Mouse (Mus musculus): ENCODE measurements around the gene Rps21. TPM values are rescaled to one million over a fixed set of nuclear protein-coding genes. Genes with fewer than 3 reads are reported as not detected.

Rps21 gene
- polyA plus RNA-seq, 1 experiment from 2014 or later: 349 TPM

DNA sequence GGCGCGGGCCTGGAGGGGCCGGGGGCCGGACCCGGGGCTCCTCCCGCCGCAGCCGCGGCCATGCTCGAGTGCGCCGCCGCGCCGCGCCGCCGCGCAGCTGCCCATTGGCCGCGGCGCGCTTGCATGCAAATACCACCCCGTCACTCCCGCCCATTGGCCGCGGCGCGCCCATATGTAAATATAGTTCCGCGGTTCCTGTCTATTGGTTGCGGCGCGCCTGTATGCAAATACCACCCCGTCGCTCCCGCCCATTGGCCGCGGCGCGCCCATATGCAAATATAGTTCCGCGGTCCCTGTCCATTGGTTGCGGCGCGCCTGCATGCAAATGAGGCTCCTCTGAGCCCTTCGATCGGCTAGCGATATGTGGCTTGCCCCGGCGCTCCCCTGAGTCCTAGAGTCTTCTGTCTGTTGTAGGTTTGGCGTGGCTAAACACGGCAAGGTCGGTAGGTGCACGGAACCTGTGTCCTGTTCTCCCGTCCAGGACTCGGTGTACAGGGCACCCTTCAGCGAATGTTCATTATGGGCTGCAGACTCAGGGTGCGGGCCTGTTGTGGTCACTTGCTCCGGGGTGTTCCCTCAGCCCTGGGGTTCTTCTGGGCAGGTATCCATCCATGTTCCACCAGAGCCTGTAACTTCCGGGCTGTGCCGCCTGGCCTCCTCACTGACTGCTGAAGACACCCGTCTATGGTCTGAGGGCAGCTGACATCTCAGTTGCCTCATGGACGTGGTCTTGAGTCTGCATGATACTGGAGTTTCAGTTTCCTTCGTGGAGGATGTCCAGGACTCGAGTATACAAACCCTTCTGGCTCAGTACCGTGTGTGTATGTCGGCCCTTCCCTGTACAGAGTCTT lies 16.4 kb downstream of the Rps21 start, which contains the start of gene Cables2:
Cables2 (minus strand) TSS at position 103 of the 851 bp plus-strand sequence.
- H3K9ac ChIP-seq: peak within 1 kb of the TSS; percentile 93
- H3K4me3 ChIP-seq: peak within 1 kb of the TSS; percentile 83
- H3K36me3 ChIP-seq: peaks cover 10% of the 10 kb centered on the region
- H3K4me1 ChIP-seq (replicated peaks): peaks cover 56% of the 10 kb centered on the region
- ATAC-seq (ENCODE audit: insufficient number of reproducible peaks, low FRiP score): peak; percentile 93
- 7% methylated on average over 68 of the region's 68 CpGs for WGBS
- H3K27ac ChIP-seq (ENCODE audit: poor library complexity, severe bottlenecking): peak within 1 kb of the TSS; percentile 61; the same call in 1 of the 2 replicates
- H3K4me2 ChIP-seq: peak within 1 kb of the TSS; percentile 94
- no peaks in the 10 kb centered on the region for H3K27me3 ChIP-seq (replicated peaks)
- H3K9me3 ChIP-seq (replicated peaks): no peaks in the 10 kb centered on the region

DNA sequence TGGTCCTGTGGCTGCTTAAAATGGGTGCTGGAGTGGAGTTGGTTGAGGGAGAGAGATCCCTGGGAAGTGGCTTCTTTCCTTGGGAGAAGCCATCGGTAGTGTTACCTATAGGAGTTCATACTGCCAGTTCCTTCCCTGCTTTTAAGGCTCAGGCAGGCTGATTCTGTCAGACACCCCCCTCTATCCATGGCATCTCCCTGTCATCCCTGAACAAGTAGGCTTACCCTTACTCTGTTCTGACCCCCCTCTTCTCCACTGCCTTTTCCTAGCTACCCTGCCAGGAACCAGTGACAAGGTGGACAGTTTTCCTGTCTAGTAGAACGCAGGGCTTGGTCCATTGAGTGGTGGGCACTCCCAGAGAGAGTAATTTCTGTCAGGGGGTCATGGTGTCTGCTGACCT lies 17.3 kb downstream of the Rps21 start:
- no peaks in the 10 kb centered on the region for H3K27me3 ChIP-seq (replicated peaks)
- H3K4me1 ChIP-seq (replicated peaks): peaks cover 56% of the 10 kb centered on the region
- WGBS: 81% methylated on average over 2 of the region's 2 CpGs
- H3K9ac ChIP-seq: no peak overlapping the region
- peaks cover 10% of the 10 kb centered on the region for H3K36me3 ChIP-seq
- no peak overlapping the region for H3K27ac ChIP-seq (ENCODE audit: poor library complexity, severe bottlenecking)
- ATAC-seq (ENCODE audit: insufficient number of reproducible peaks, low FRiP score): no peak
- no peak overlapping the region for H3K4me3 ChIP-seq
- no peaks in the 10 kb centered on the region for H3K9me3 ChIP-seq (replicated peaks)
- H3K4me2 ChIP-seq: no peak overlapping the region

- 2% methylated on average over 8 of the region's 8 CpGs for WGBS
- H3K4me2 ChIP-seq: peak overlapping the region; percentile 42
- no peak overlapping the region for H3K4me3 ChIP-seq
- no peaks in the 10 kb centered on the region for H3K9me3 ChIP-seq (replicated peaks)
- peaks cover 53% of the 10 kb centered on the region for H3K4me1 ChIP-seq (replicated peaks)
- H3K27me3 ChIP-seq (replicated peaks): no peaks in the 10 kb centered on the region
- no peaks in the 10 kb centered on the region for H3K36me3 ChIP-seq
- H3K9ac ChIP-seq: no peak overlapping the region
- peak; percentile 62 for ATAC-seq (ENCODE audit: insufficient number of reproducible peaks, low FRiP score)
- H3K27ac ChIP-seq (ENCODE audit: poor library complexity, severe bottlenecking): peak overlapping the region; percentile 72; the same call in 1 of the 2 replicates
These were observed 18.7 kb downstream of the Rps21 start for GRCm38 (mm10) chr2:180275836-180276235.

DNA sequence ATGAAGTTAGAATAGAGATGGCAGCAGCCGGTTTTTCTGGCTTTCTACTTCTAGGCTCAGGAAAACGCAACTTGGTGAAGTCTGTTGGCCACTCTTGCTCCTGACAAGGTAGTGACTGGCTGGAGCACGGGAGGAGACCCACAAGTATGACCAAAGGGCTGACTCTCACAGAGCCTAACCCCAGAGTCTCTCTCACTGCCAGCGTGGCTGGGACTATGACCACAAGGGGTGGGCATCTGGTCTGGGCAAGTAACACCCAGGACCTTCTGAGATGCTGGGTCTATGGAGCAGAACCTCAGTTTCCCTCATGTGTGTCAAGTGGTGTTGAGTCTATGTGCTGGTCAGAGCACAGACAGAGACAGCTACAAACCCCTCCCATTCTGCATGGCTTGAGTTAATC lies 19.2 kb downstream of the Rps21 start:
- ATAC-seq (ENCODE audit: insufficient number of reproducible peaks, low FRiP score): no peak
- WGBS: 38% methylated on average over 4 of the region's 4 CpGs
- H3K4me3 ChIP-seq: no peak overlapping the region
- H3K9ac ChIP-seq: 0 out of 2 replicates have a peak overlapping the region, but pooled peaks have one; percentile 21
- peak overlapping the region; percentile 42 for H3K4me2 ChIP-seq
- H3K27ac ChIP-seq (ENCODE audit: poor library complexity, severe bottlenecking): peak overlapping the region; percentile 72
- H3K36me3 ChIP-seq: no peaks in the 10 kb centered on the region
- peaks cover 48% of the 10 kb centered on the region for H3K4me1 ChIP-seq (replicated peaks)
- H3K27me3 ChIP-seq (replicated peaks): no peaks in the 10 kb centered on the region
- no peaks in the 10 kb centered on the region for H3K9me3 ChIP-seq (replicated peaks)

GRCm38 (mm10) chr2:180276851-180277259 lies 19.7 kb downstream of the Rps21 start:
- Histone ChIP-seq H3K4me2 (peak overlapping the region; percentile 42), H3K9ac (0 out of 2 replicates have a peak overlapping the region, but pooled peaks have one; percentile 21), H3K27ac (ENCODE audit: poor library complexity, severe bottlenecking) (peak overlapping the region; percentile 72), H3K27me3 (replicated peaks) (no peaks in the 10 kb centered on the region), H3K4me1 (replicated peaks) (peaks cover 43% of the 10 kb centered on the region), H3K36me3 (no peaks in the 10 kb centered on the region), H3K9me3 (replicated peaks) (no peaks in the 10 kb centered on the region), H3K4me3 (no peak overlapping the region)
- ATAC-seq (ENCODE audit: insufficient number of reproducible peaks, low FRiP score): no peak
- WGBS: 25% methylated on average over 8 of the region's 8 CpGs

DNA sequence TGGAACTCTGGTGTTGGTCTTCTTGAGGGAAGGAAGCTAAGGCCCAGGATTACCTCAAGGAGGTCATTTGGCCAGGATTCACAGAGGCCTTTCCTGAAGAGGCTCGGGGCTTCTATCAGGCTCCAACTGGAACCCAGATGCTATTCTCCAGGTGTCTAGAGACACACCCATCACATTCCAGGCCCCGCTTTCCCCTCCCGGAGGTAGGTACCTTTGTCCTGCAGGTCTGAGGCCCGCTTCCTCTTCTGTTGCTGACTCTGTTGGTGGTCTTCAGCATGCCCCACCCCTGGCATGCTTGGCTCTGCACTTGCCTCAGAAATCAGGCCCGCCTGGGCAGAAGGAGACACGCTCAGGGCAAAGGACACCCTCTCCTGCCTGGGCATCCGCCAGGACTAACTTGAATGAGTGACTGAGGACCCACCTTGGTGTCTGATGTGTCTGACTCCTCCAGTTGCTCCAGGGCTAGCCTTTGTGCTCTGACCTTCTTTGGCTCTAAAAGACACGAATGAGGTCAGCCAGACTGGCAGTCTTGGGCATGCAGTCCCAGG lies 20.7 kb downstream of the Rps21 start:
- ATAC-seq (ENCODE audit: insufficient number of reproducible peaks, low FRiP score): no peak
- peaks cover 33% of the 10 kb centered on the region for H3K4me1 ChIP-seq (replicated peaks)
- H3K4me2 ChIP-seq: no peak overlapping the region
- H3K4me3 ChIP-seq: no peak overlapping the region
- no peak overlapping the region for H3K27ac ChIP-seq (ENCODE audit: poor library complexity, severe bottlenecking)
- no peaks in the 10 kb centered on the region for H3K36me3 ChIP-seq
- H3K9me3 ChIP-seq (replicated peaks): no peaks in the 10 kb centered on the region
- no peaks in the 10 kb centered on the region for H3K27me3 ChIP-seq (replicated peaks)
- H3K9ac ChIP-seq: no peak overlapping the region
- WGBS: 77% methylated on average over 8 of the region's 8 CpGs

- H3K4me3 ChIP-seq: no peak overlapping the region
- H3K4me2 ChIP-seq: no peak overlapping the region
- no peak for ATAC-seq (ENCODE audit: insufficient number of reproducible peaks, low FRiP score)
- no peaks in the 10 kb centered on the region for H3K36me3 ChIP-seq
- H3K9ac ChIP-seq: no peak overlapping the region
- 88% methylated on average over 8 of the region's 8 CpGs for WGBS
- no peaks in the 10 kb centered on the region for H3K27me3 ChIP-seq (replicated peaks)
- peaks cover 27% of the 10 kb centered on the region for H3K4me1 ChIP-seq (replicated peaks)
- no peaks in the 10 kb centered on the region for H3K9me3 ChIP-seq (replicated peaks)
- no peak overlapping the region for H3K27ac ChIP-seq (ENCODE audit: poor library complexity, severe bottlenecking)
These were observed 22.1 kb downstream of the Rps21 start for GRCm38 (mm10) chr2:180279321-180279720.

GRCm38 (mm10) chr2:180288966-180289365 lies 31.8 kb downstream of the Rps21 start:
- Histone ChIP-seq H3K27me3 (replicated peaks) (no peaks in the 10 kb centered on the region), H3K4me1 (replicated peaks) (peaks cover 31% of the 10 kb centered on the region), H3K4me3 (no peak overlapping the region), H3K9me3 (replicated peaks) (no peaks in the 10 kb centered on the region), H3K9ac (no peak overlapping the region), H3K36me3 (no peaks in the 10 kb centered on the region), H3K4me2 (no peak overlapping the region), H3K27ac (ENCODE audit: poor library complexity, severe bottlenecking) (no peak overlapping the region)
- WGBS: 65% methylated on average over 11 of the region's 11 CpGs
- ATAC-seq (ENCODE audit: insufficient number of reproducible peaks, low FRiP score): no peak

DNA sequence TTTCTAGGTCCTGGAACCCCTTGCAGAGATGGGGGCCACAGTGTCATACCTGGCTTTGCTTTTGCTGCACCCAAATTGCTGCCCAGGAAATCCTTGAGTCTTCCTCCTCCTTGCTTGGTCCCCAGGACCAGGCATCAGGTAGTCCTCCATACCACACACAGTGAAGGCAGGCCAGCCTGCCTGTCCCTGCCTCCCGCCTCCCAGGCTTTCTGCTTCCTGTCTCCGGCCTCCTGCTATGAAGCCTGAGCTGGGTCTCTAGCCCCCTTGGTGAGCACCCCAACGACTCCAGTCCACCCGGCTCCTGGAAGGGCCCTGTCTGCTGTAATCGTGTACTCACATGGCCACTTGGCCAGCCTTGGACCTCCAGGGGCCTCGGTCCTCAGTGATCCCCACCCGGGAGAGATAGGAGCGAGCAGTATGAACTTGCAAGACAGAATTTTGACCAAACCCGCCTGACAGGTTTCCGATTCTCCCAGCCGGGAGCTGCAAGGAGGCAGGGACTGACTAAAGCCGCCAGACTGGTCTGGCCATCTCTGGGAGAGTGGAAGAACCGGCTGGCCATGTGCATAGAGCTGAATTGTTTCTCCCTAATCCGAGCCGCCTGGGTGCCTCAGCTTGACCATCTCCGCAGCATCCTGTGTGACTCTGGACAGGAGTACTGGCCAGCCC lies 32.4 kb downstream of the Rps21 start, which contains the start of gene Rbbp8nl:
Rbbp8nl (minus strand) TSS at position 440 of the 669 bp plus-strand sequence.
- H3K4me3 ChIP-seq: no peak within 1 kb of the TSS
- no peak within 1 kb of the TSS for H3K27ac ChIP-seq (ENCODE audit: poor library complexity, severe bottlenecking)
- ATAC-seq (ENCODE audit: insufficient number of reproducible peaks, low FRiP score): no peak
- WGBS: 51% methylated on average over 16 of the region's 16 CpGs
- H3K4me2 ChIP-seq: no peak within 1 kb of the TSS; the same call in 1 of the 2 replicates
- no peaks in the 10 kb centered on the region for H3K27me3 ChIP-seq (replicated peaks)
- H3K9me3 ChIP-seq (replicated peaks): no peaks in the 10 kb centered on the region
- H3K36me3 ChIP-seq: no peaks in the 10 kb centered on the region
- 0 out of 2 replicates have a peak within 1 kb of the TSS, but pooled peaks have one; percentile 33 for H3K9ac ChIP-seq
- peaks cover 31% of the 10 kb centered on the region for H3K4me1 ChIP-seq (replicated peaks)

- Histone ChIP-seq H3K4me3 (no peak overlapping the region), H3K9me3 (replicated peaks) (no peaks in the 10 kb centered on the region), H3K4me1 (replicated peaks) (peaks cover 31% of the 10 kb centered on the region), H3K4me2 (no peak overlapping the region; the same call in 1 of the 2 replicates), H3K27me3 (replicated peaks) (no peaks in the 10 kb centered on the region), H3K9ac (no peak overlapping the region), H3K36me3 (no peaks in the 10 kb centered on the region), H3K27ac (ENCODE audit: poor library complexity, severe bottlenecking) (no peak overlapping the region)
- 15% methylated on average over 6 of the region's 6 CpGs for WGBS
- peak; percentile 15; the same call in 1 of the 2 replicates for ATAC-seq (ENCODE audit: insufficient number of reproducible peaks, low FRiP score)
These were observed 33.3 kb downstream of the Rps21 start for GRCm38 (mm10) chr2:180290503-180290902.

GRCm38 (mm10) chr2:180291566-180291965 lies 34.4 kb downstream of the Rps21 start:
- 68% methylated on average over 5 of the region's 5 CpGs for WGBS
- H3K27ac ChIP-seq (ENCODE audit: poor library complexity, severe bottlenecking): no peak overlapping the region
- no peak for ATAC-seq (ENCODE audit: insufficient number of reproducible peaks, low FRiP score)

More at GRCm38 (mm10) chr2:180291566-180291965, 34.4 kb downstream of the Rps21 start:
- Histone ChIP-seq H3K27me3 (replicated peaks) (no peaks in the 10 kb centered on the region), H3K9ac (no peak overlapping the region), H3K4me1 (replicated peaks) (peaks cover 31% of the 10 kb centered on the region), H3K4me3 (no peak overlapping the region), H3K4me2 (no peak overlapping the region), H3K36me3 (no peaks in the 10 kb centered on the region), H3K9me3 (replicated peaks) (no peaks in the 10 kb centered on the region)

Measured in heart, embryonic 12.5 days (tissue).